Mouse (Mus musculus): ENCODE measurements around the gene Prrt4.
"Not testable (repeated sequence)": the region's sequence is repeated elsewhere in the genome, so short reads cannot be mapped to it uniquely, and the experiment has no call there.

Prrt4 gene

GRCm38 (mm10) chr6:29178888-29179658 lies at the start of gene Prrt4:
Prrt4 (minus strand) TSS chr6:29179584.
- peak; percentile 76 for DNase-seq

- not testable (repeated sequence) for DNase-seq
Measured at GRCm38 (mm10) chr6:29217717-29218116, 38.3 kb upstream of the Prrt4 start.

- DNase-seq, result peak; percentile 90
Measured at GRCm38 (mm10) chr6:29215881-29216501, 36.6 kb upstream of the Prrt4 start, which contains the start of gene Impdh1. Impdh1 (minus strand) TSS chr6:29216364.

- no peak for DNase-seq
Measured at GRCm38 (mm10) chr6:29215181-29215580, 35.8 kb upstream of the Prrt4 start.

- DNase-seq, result no peak
Measured at GRCm38 (mm10) chr6:29214776-29215175, 35.4 kb upstream of the Prrt4 start.

- peak; percentile 79 for DNase-seq
Measured at GRCm38 (mm10) chr6:29214245-29214644, 34.9 kb upstream of the Prrt4 start.

- no peak for DNase-seq
Measured at GRCm38 (mm10) chr6:29213436-29213835, 34.1 kb upstream of the Prrt4 start.

GRCm38 (mm10) chr6:29211806-29212492 lies 32.6 kb upstream of the Prrt4 start:
- peak; percentile 89 for DNase-seq

GRCm38 (mm10) chr6:29211146-29211545 lies 31.8 kb upstream of the Prrt4 start:
- DNase-seq, result no peak

- no peak for DNase-seq
Measured at GRCm38 (mm10) chr6:29210231-29210936, 31.0 kb upstream of the Prrt4 start.

- DNase-seq, result no peak
Measured at GRCm38 (mm10) chr6:29208178-29208577, 28.8 kb upstream of the Prrt4 start.

GRCm38 (mm10) chr6:29207017-29207416 lies 27.6 kb upstream of the Prrt4 start:
- DNase-seq, result no peak

GRCm38 (mm10) chr6:29206006-29206405 lies 26.6 kb upstream of the Prrt4 start:
- no peak for DNase-seq

GRCm38 (mm10) chr6:29204932-29205614 lies 25.7 kb upstream of the Prrt4 start:
- peak; percentile 79 for DNase-seq

GRCm38 (mm10) chr6:29203861-29204585 lies 24.6 kb upstream of the Prrt4 start:
- no peak for DNase-seq

- DNase-seq, result no peak
Measured at GRCm38 (mm10) chr6:29203096-29203495, 23.7 kb upstream of the Prrt4 start.

- DNase-seq, result no peak
Measured at GRCm38 (mm10) chr6:29201988-29202387, 22.6 kb upstream of the Prrt4 start.

GRCm38 (mm10) chr6:29201341-29201740 lies 22.0 kb upstream of the Prrt4 start:
- DNase-seq, result no peak

GRCm38 (mm10) chr6:29200496-29200895 lies 21.1 kb upstream of the Prrt4 start:
- DNase-seq, result no peak

- no peak for DNase-seq
Measured at GRCm38 (mm10) chr6:29199223-29199855, 20.0 kb upstream of the Prrt4 start.
